Mouse (Mus musculus) lung, embryonic 14.5 days (tissue): ENCODE data around the gene Dscaml1. TPM values are rescaled to one million over a fixed set of nuclear protein-coding genes. Genes with fewer than 3 reads are reported as not detected.

Experiments used
- ATAC-seq: fragments of 200-750 bp; cut with Nextera tagmentation; 2 replicates; pipeline ENCODE4 v1.8.0; 2017; ENCODE audit warnings: mild to moderate bottlenecking, moderate TSS enrichment, moderate library complexity; ENCODE audit not compliant: insufficient read depth
- DNase-seq: peaks from one replicate; pipeline ENCODE4 v3.0.0-alpha.2; 2015
- H3K27ac ChIP-seq: fragments of 300-500 bp; sonication (generic); 2 replicates; pipeline ENCODE4 v1.5.1; 2014; ENCODE audit warnings: low read depth, mild to moderate bottlenecking, moderate library complexity
- H3K27me3 ChIP-seq: fragments of 300-500 bp; sonication (generic); 2 replicates; pipeline ENCODE4 v1.6.1; 2014; ENCODE audit warnings: low read length, control low read depth; ENCODE audit not compliant: insufficient read depth
- H3K36me3 ChIP-seq: fragments of 300-500 bp; sonication (generic); 2 replicates; pipeline ENCODE4 v1.6.1; 2014; ENCODE audit warnings: control low read depth; ENCODE audit not compliant: insufficient read depth
- H3K4me1 ChIP-seq: fragments of 300-500 bp; sonication (generic); 2 replicates; pipeline ENCODE4 v1.6.1; 2014; ENCODE audit warnings: antibody characterized with exemption, control low read depth; ENCODE audit not compliant: insufficient read depth
- H3K4me2 ChIP-seq: fragments of 300-500 bp; sonication (generic); 2 replicates; pipeline ENCODE4 v1.6.1; 2014; ENCODE audit warnings: mild to moderate bottlenecking
- H3K4me3 ChIP-seq: fragments of 300-500 bp; sonication (generic); 2 replicates; pipeline ENCODE4 v1.5.1; 2014; ENCODE audit warnings: low read depth, low read length
- H3K9ac ChIP-seq: fragments of 300-500 bp; sonication (generic); 2 replicates; pipeline ENCODE4 v1.6.1; 2014
- H3K9me3 ChIP-seq: fragments of 300-500 bp; sonication (generic); 2 replicates; pipeline ENCODE4 v1.6.1; 2016; ENCODE audit warnings: low read depth, low read length, control low read depth
- CTCF ChIP-seq: IDR thresholded peaks from 2 replicates; pipeline ENCODE4 v1.5.1; 2016; ENCODE audit warnings: antibody characterized with exemption, low read depth
- WGBS: fragments of 180-500 bp; shearing (Covaris S2); extraction: QIAGEN DNeasy Blood & Tissue Kit; methylation state at CpG from one replicate; pipeline ENCODE4 v1.1.7; 2014; 5-methylcytosine and 5-hydroxymethylcytosine counted together
- polyA plus RNA-seq: library from polyadenylated mRNA; unstranded; fragments of >200 nt; fragmentation: Nextera tagmentation; extraction: Ambion mirVana; gene quantifications from 2 replicates; pipeline ENCODE4 v1.2.1, GENCODE M21; 2014

Dscaml1 gene
- polyA plus RNA-seq, 1 experiment from 2014 or later, result 0.05 TPM

GRCm38 (mm10) chr9:45798467-45799164 lies 372.2 kb downstream of the Dscaml1 start:
- 0 out of 2 replicates have a peak overlapping the region, but pooled peaks have one; percentile 24 for H3K4me2 ChIP-seq
- peak; percentile 86 for DNase-seq
- no peak overlapping the region for H3K27ac ChIP-seq
- H3K27me3 ChIP-seq, result no peaks in the 10 kb centered on the region
- no peak overlapping the region for H3K4me3 ChIP-seq
- peak; percentile 67 for TF ChIP-seq CTCF
- H3K36me3 ChIP-seq, result peaks cover 22% of the 10 kb centered on the region; the same call in 1 of the 2 replicates
- no peaks in the 10 kb centered on the region for H3K4me1 ChIP-seq
- H3K9me3 ChIP-seq, result no peaks in the 10 kb centered on the region
- H3K9ac ChIP-seq, result no peak overlapping the region
- ATAC-seq, result peak; percentile 90
- 12% methylated on average over 13 of the region's 13 CpGs for WGBS

- no peak overlapping the region for H3K4me3 ChIP-seq
- H3K27ac ChIP-seq, result no peak overlapping the region
Measured at GRCm38 (mm10) chr9:45799402-45799801, 373.0 kb downstream of the Dscaml1 start.

More at GRCm38 (mm10) chr9:45799402-45799801, 373.0 kb downstream of the Dscaml1 start:
- 68% methylated on average over 8 of the region's 8 CpGs for WGBS
- Histone ChIP-seq H3K4me2 (no peak overlapping the region), H3K36me3 (peaks cover 15% of the 10 kb centered on the region; the same call in 1 of the 2 replicates), H3K4me1 (no peaks in the 10 kb centered on the region), H3K27me3 (no peaks in the 10 kb centered on the region), H3K9me3 (no peaks in the 10 kb centered on the region), H3K9ac (no peak overlapping the region)
- DNase-seq (no peak), ATAC-seq (no peak)
- TF ChIP-seq CTCF, result no peak

Other genes with a start within 250 kb of the Dscaml1 start
- gene BC049352, start 244.6 kb upstream of the Dscaml1 start, polyA plus RNA-seq, result 0.13 TPM in 1 of 2 replicates, not detected in the other
- gene Tmprss4, start 222.5 kb upstream of the Dscaml1 start, polyA plus RNA-seq, result 0.54 and 1.1 TPM in 2 replicates
- 0.63 and 1.3 TPM in 2 replicates for gene Il10ra, start 157.5 kb upstream of the Dscaml1 start, polyA plus RNA-seq
- 0.12 TPM in 2 replicates for gene Tmprss13, start 107.5 kb upstream of the Dscaml1 start, polyA plus RNA-seq
- gene Fxyd6, start 56.4 kb upstream of the Dscaml1 start, polyA plus RNA-seq, result 35.6 and 38.1 TPM in 2 replicates
- 1.2 and 1.5 TPM in 2 replicates for gene Fxyd2, start 27.0 kb upstream of the Dscaml1 start, polyA plus RNA-seq